Mouse (Mus musculus) hindbrain, embryonic 16.5 days (tissue): ENCODE measurements around the gene Ass1. TPM values are rescaled to one million over a fixed set of nuclear protein-coding genes. Genes with fewer than 3 reads are reported as not detected.

ENCODE experiments used
- ATAC-seq: fragments of 200-750 bp; cut with Nextera tagmentation; 2 replicates; pipeline ENCODE4 v1.8.0; 2017; ENCODE audit warnings: moderate TSS enrichment, moderate library complexity
- H3K27ac ChIP-seq: fragments of 300-500 bp; sonication (generic); 2 replicates; pipeline ENCODE4 v1.5.1; 2014; ENCODE audit warnings: low read depth, mild to moderate bottlenecking, control low read depth, low read length, moderate library complexity
- H3K27me3 ChIP-seq: fragments of 300-500 bp; sonication (generic); replicated peaks from 2 replicates; pipeline ENCODE4 v1.6.1; 2014; ENCODE audit warnings: low read length; ENCODE audit not compliant: control insufficient read depth, insufficient read depth
- H3K36me3 ChIP-seq: fragments of 300-500 bp; sonication (generic); 2 replicates; pipeline ENCODE4 v1.6.1; 2014; ENCODE audit warnings: mild to moderate bottlenecking, low read length, moderate library complexity, mixed read lengths; ENCODE audit not compliant: control insufficient read depth, insufficient read depth
- H3K4me1 ChIP-seq: fragments of 300-500 bp; sonication (generic); 2 replicates; pipeline ENCODE4 v1.6.1; 2014; ENCODE audit warnings: low read depth, low read length; ENCODE audit not compliant: control insufficient read depth, insufficient read depth
- H3K4me2 ChIP-seq: fragments of 300-500 bp; sonication (generic); 2 replicates; pipeline ENCODE4 v1.6.1; 2014; ENCODE audit warnings: mild to moderate bottlenecking, low read length, control low read depth, moderate library complexity
- H3K4me3 ChIP-seq: fragments of 300-500 bp; sonication (generic); 2 replicates; pipeline ENCODE4 v1.5.1; 2014; ENCODE audit warnings: mild to moderate bottlenecking, low read length, control low read depth, moderate library complexity
- H3K9ac ChIP-seq: fragments of 300-500 bp; sonication (generic); 2 replicates; pipeline ENCODE4 v1.6.1; 2014; ENCODE audit warnings: low read depth, mild to moderate bottlenecking, control low read depth, low read length, moderate library complexity
- H3K9me3 ChIP-seq: fragments of 300-500 bp; sonication (generic); 2 replicates; pipeline ENCODE4 v1.6.1; 2014; ENCODE audit warnings: mild to moderate bottlenecking, low read length, moderate library complexity; ENCODE audit not compliant: control insufficient read depth
- WGBS: fragments of 180-500 bp; shearing (Covaris S2); extraction: QIAGEN DNeasy Blood & Tissue Kit; methylation state at CpG from one replicate; pipeline ENCODE4 v1.1.7; 2014; 5-methylcytosine and 5-hydroxymethylcytosine counted together
- polyA plus RNA-seq: library from polyadenylated mRNA; unstranded; fragments of >200 nt; fragmentation: Nextera tagmentation; extraction: Ambion mirVana; gene quantifications from 2 replicates; pipeline ENCODE4 v1.2.1, GENCODE M21; 2015

Gene Ass1
- polyA plus RNA-seq, 1 experiment from 2014 or later: 16.1 TPM

DNA sequence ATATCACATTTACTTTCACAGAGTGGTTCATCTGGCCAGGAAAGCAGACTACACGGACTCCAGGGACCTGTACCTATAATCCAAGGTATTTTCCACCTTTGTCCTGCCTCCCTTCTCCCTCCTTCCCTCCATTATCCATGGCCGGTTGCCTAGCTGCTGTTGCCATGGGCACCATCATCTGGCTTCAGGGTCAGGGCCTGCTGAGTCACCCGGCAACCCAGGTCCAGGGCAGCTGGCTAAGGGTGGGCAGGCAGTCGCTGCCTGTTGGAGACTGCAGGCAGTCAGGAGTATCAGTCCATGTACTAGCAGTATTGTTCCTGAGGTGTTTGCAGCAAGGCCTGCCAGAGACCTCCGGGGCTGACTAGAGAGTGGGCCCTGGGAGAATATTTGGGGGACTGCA is 4.7 kb downstream of the Ass1 start:
- Histone ChIP-seq H3K27ac (no peak overlapping the region), H3K4me1 (peaks cover 9% of the 10 kb centered on the region), H3K9ac (no peak overlapping the region), H3K9me3 (no peaks in the 10 kb centered on the region), H3K4me2 (no peak overlapping the region), H3K27me3 (peaks cover 24% of the 10 kb centered on the region), H3K4me3 (no peak overlapping the region), H3K36me3 (no peaks in the 10 kb centered on the region)
- 37% methylated on average over 5 of the region's 5 CpGs for WGBS
- no peak for ATAC-seq

DNA sequence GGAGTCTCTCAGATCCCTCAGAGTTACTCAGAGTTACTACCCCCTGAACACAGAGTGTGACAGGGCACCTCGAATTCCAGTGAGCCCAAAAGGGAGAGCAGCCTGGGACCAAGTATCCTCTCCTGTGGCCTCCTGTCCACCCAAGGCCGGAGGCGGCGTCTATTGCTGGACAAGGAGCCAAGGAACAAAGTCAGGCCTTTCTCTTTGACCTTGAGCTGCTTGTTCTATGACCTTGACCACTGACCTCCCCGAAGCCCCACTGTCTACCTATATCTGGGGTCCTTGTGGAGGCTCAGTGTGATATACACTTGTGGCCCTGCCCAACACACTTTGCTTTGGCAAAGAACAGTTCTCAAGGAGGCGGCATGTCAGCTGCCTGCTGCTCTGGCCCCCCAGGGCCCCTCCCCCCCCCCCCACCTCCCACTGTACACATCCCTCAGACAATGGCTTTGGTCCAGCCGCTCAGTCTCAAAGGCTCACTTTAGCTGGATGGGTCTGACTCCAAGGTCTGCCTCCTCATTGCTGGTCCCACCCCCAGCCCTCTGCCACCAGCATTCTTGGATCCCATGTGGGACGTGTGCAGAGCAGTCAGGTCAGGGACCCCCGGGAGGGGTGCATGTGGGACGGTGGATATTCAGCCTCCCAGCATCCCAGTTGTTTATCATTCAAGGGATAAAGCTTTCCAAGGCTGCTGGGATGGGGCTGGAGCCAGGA is 6.3 kb downstream of the Ass1 start:
- no peak overlapping the region for H3K4me3 ChIP-seq
- H3K9ac ChIP-seq: no peak overlapping the region
- ATAC-seq: no peak
- H3K9me3 ChIP-seq: no peaks in the 10 kb centered on the region
- H3K4me2 ChIP-seq: no peak overlapping the region
- no peaks in the 10 kb centered on the region for H3K36me3 ChIP-seq
- H3K27me3 ChIP-seq: peaks cover 12% of the 10 kb centered on the region
- H3K4me1 ChIP-seq: no peaks in the 10 kb centered on the region
- WGBS: 64% methylated on average over 10 of the region's 10 CpGs
- H3K27ac ChIP-seq: no peak overlapping the region

DNA sequence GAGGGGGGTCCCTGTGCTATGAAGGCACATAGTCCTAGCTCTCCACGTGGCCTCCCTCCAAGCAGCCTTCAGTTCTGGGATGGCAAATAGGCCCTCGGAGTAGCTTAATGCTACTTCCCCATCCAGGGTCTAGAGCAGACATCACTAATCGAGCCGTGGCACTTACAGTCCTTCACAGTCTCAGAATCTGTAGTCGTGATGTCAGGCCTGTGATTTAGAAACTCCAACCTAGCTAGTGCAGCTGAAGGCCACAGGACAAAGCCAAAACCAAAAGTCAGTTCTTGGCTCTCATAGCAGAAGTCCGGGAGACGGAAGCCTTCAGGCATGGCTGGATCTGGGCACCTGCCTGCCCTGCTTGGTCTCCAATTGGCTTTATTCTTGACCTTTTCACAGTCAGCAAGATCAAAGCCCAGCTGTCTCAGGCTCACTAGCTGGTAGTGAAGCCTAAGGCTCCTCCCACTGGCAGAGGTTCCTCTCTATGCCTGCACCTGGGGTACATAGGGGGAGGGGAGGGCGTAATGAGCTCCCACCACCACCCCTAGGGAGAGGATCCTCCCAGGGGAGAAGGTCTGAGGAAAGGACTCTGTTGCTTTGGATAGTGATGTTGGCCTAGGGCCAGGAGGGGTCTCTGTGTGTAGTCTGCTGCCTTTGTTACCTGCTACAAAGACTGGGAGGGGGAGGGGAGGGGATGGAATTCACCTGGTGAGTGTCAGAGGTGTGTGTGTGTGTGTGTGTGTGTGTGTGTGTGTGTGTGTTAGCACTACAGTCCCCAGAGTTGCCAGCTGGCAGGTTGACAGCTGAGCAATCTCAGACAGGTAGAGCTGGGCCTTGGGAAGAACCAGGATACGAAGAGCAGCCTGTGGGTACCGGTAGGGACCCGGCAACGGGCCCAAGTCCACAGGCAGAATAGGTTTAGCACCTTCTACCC is 7.5 kb downstream of the Ass1 start:
- Histone ChIP-seq H3K4me1 (no peaks in the 10 kb centered on the region), H3K9ac (no peak overlapping the region), H3K4me2 (no peak overlapping the region), H3K27ac (no peak overlapping the region), H3K4me3 (no peak overlapping the region), H3K9me3 (no peaks in the 10 kb centered on the region), H3K36me3 (no peaks in the 10 kb centered on the region), H3K27me3 (peaks cover 20% of the 10 kb centered on the region)
- no peak for ATAC-seq
- WGBS: 81% methylated on average over 12 of the region's 12 CpGs

DNA sequence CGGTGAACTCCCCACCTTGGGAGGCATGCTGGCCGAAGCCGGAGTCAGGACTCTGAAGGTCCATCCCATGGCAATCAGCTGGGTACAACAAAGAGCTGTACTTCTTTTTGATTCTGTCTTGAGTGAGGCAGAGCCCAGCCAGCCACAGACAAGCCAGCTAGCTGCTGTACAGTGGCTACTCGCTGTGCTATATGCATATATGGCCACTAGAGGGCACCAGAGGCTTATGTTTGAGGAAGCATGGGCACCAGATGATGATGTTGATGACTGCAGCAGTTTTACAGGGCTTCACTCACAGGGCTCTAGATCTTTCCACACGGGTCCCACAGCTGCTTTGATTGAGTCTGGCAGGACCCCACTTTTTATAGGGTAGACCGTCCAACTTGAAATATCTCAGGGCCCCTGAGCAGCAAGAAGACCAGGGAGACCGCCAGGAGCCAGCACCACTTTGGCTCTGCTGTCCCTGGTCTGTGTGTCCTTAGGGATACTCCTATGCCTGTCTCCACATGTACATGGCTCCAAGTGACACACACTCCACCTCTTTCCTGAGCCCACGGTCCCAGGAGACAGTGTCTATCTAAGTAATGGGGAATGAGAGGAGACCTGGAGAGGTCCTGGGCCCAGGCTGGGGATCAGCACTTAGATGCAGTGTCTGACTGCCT is 13.0 kb downstream of the Ass1 start:
- WGBS: 26% methylated on average over 8 of the region's 8 CpGs
- Histone ChIP-seq H3K36me3 (no peaks in the 10 kb centered on the region), H3K9ac (no peak overlapping the region), H3K4me3 (no peak overlapping the region), H3K27me3 (peaks cover 68% of the 10 kb centered on the region), H3K27ac (no peak overlapping the region), H3K9me3 (no peaks in the 10 kb centered on the region), H3K4me2 (no peak overlapping the region), H3K4me1 (no peaks in the 10 kb centered on the region)
- peak; percentile 92 for ATAC-seq

DNA sequence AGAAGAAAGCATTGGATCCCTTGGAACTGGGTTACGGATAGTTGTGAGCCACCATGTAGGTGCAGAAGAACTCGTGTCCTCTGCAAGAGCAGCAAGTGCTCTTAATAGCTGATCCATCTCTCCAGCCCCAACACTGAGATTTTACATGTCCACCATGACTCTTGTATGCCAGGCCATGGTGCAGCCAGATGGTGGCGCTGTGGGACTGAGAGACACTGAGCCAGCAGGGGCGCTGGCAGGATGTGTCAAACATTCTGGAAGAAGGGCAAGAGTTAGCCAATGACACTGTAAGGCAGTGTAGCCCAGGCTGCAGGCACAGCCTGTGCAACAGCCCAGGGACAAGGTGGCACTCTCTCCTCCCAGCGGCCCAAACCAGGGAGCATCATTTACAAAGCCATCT is 14.2 kb downstream of the Ass1 start:
- ATAC-seq: peak; percentile 41; the same call in 1 of the 2 replicates
- Histone ChIP-seq H3K4me2 (no peak overlapping the region), H3K9me3 (no peaks in the 10 kb centered on the region), H3K4me3 (no peak overlapping the region), H3K36me3 (no peaks in the 10 kb centered on the region), H3K9ac (no peak overlapping the region), H3K4me1 (no peaks in the 10 kb centered on the region; the same call in 1 of the 2 replicates), H3K27me3 (peaks cover 64% of the 10 kb centered on the region), H3K27ac (no peak overlapping the region)
- WGBS: 21% methylated on average over 5 of the region's 5 CpGs

DNA sequence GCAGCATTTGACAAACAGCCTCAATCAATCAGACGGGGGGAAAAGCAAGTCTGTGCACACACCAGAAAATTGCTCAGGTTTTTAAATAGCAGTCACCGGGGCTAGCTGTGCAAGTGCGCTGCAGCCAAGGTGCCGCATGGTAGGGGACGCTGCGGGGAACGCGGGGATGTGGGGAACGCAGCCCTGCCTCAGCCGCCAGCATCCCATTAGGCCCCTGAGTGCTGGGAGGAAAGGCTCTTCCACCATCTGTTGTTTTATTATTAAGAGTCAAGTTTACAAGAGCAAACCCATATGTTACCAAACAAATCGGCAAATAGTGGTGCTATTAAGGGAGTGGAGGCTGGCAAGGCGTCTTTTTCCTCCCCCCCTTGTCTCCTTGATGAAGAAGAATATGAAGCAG is 19.2 kb downstream of the Ass1 start:
- ATAC-seq: no peak
- no peaks in the 10 kb centered on the region for H3K9me3 ChIP-seq
- no peak overlapping the region for H3K27ac ChIP-seq
- H3K4me2 ChIP-seq: no peak overlapping the region
- WGBS: 24% methylated on average over 12 of the region's 12 CpGs
- peaks cover 2% of the 10 kb centered on the region; the same call in 1 of the 2 replicates for H3K4me1 ChIP-seq
- no peak overlapping the region for H3K9ac ChIP-seq
- H3K4me3 ChIP-seq: no peak overlapping the region
- peaks cover 55% of the 10 kb centered on the region for H3K27me3 ChIP-seq
- H3K36me3 ChIP-seq: no peaks in the 10 kb centered on the region

DNA sequence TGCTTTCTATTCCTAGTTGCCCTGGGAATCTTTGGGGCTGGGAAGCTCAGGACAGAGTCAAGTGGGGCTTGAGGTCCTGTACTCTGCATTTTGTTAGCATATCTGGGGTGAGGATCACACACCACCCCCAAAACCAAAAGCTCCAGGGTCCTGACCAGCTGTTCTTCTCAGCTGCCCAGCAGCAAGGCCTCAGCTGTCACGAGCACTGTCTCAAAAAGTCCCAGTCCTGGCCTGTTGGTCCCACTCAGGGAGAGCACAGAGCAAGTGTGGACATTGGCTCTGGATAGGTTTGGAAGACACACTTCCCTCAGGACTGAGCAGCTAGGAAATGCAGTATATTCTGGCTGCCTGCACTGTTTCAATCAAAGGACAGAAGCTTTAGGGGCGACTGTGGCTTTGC is 20.5 kb downstream of the Ass1 start:
- Histone ChIP-seq H3K27ac (no peak overlapping the region), H3K27me3 (peaks cover 46% of the 10 kb centered on the region), H3K4me2 (no peak overlapping the region), H3K9me3 (no peaks in the 10 kb centered on the region), H3K9ac (no peak overlapping the region), H3K36me3 (no peaks in the 10 kb centered on the region), H3K4me3 (no peak overlapping the region), H3K4me1 (peaks cover 7% of the 10 kb centered on the region)
- no peak for ATAC-seq
- WGBS: 85% methylated on average over 2 of the region's 2 CpGs

DNA sequence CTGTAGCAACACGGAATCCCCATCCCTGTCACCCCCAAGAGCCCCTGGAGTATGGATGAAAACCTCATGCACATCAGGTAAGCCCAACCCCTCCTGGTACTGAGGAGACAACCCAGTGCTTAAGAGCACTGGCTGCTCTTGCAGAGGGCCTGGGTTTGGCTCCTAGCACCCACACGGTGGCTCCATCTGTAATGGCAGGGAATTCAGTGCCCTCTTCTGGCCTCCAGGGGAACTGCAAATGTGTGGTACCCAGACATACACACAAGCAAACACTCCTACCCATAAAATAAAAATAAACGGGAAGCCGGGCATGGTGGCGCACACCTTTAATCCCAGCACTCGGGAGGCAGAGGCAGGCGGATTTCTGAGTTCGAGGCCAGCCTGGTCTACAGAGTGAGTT is 22.3 kb downstream of the Ass1 start:
- Histone ChIP-seq H3K27me3 (peaks cover 30% of the 10 kb centered on the region), H3K36me3 (no peaks in the 10 kb centered on the region), H3K9me3 (no peaks in the 10 kb centered on the region), H3K4me3 (no peak overlapping the region), H3K9ac (no peak overlapping the region), H3K27ac (no peak overlapping the region), H3K4me2 (no peak overlapping the region), H3K4me1 (peaks cover 13% of the 10 kb centered on the region)
- WGBS: 95% methylated on average over 8 of the region's 8 CpGs
- ATAC-seq: no peak

DNA sequence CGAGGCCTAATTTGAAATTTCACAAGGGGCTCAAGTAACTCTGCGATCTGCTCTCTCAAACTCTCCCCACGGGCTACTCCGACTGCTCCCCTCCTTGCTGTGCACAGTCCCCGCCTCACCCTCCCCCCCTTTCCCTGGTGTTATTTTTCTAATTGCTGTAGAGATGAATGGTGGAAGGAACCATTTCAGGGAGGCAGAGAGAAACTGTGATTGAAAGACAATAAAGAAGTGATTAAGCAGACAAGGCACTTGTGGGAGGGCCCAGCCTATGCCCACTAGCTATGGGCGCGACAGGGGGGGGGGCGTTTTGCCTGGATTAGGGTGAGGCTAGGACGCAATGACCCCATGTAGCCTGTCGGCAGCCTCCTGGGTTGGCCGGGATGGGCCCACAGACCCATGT is 23.2 kb downstream of the Ass1 start:
- no peak overlapping the region for H3K27ac ChIP-seq
- WGBS: 42% methylated on average over 11 of the region's 11 CpGs
- peaks cover 17% of the 10 kb centered on the region for H3K4me1 ChIP-seq
- H3K9ac ChIP-seq: no peak overlapping the region; the same call in 1 of the 2 replicates
- ATAC-seq: no peak
- no peaks in the 10 kb centered on the region for H3K9me3 ChIP-seq
- no peak overlapping the region for H3K4me3 ChIP-seq
- peaks cover 25% of the 10 kb centered on the region for H3K27me3 ChIP-seq
- H3K36me3 ChIP-seq: no peaks in the 10 kb centered on the region
- H3K4me2 ChIP-seq: no peak overlapping the region
